Mouse (Mus musculus) heart, postnatal 4 days (tissue): ENCODE measurements at regions not wholly inside any gene's neighbourhood (a gene's known extent, or its start where the extent isn't known, plus 50 kb on each side); places are given as distances from the start of the nearest gene placed in this dataset.
A peak's percentile ranks its signal among the peaks of the same experiment; 100 is the strongest.
"Not testable (repeated sequence)": the region's sequence is repeated elsewhere in the genome, so short reads cannot be mapped to it uniquely, and the experiment has no call there.

Experiments used
- DNase-seq: peaks from one replicate; pipeline ENCODE4 v3.0.0; 2021

DNA sequence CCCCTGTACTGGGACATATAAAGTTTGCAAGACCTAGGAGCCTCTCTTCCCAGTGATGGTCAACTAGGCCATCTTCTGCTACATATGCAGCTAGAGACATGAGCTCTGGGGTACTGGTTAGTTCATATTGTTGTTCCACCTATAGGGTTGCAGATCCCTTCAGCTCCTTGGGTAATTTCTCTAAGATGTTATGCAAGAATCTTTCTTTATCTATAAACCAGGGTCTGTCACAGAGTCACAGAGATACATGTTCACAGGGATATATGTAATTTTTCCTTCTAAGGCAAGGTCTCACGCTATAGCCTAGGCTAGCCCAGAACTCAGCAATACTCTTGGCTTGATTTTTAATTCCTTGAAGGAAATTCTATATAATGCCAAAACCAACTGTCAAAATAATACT, 56.9 kb downstream of the Zfp36l1 start:
- DNase-seq = not testable (repeated sequence)

- no peak for DNase-seq
Observed at GRCm38 (mm10) chr12:80055394-80055793, 57.4 kb downstream of the Zfp36l1 start.

DNA sequence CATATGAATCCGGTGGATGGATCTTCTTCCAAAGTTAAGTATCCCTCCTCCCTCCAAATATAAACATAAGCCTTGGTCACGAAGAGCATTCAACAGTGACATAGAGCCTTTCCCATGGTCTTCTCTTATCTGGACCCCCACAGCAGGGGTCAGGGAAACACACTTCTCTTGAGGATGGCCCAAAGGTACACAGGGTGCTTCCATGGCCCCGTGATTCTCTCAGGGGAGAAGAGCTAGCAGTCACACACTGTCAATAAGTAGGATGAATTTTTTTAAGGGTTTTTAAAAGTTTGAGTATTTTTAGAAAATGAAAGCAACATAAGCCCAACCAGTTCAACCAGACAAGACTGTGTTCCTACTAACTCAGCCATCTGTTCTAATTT, 58.2 kb downstream of the Zfp36l1 start:
- no peak for DNase-seq

DNA sequence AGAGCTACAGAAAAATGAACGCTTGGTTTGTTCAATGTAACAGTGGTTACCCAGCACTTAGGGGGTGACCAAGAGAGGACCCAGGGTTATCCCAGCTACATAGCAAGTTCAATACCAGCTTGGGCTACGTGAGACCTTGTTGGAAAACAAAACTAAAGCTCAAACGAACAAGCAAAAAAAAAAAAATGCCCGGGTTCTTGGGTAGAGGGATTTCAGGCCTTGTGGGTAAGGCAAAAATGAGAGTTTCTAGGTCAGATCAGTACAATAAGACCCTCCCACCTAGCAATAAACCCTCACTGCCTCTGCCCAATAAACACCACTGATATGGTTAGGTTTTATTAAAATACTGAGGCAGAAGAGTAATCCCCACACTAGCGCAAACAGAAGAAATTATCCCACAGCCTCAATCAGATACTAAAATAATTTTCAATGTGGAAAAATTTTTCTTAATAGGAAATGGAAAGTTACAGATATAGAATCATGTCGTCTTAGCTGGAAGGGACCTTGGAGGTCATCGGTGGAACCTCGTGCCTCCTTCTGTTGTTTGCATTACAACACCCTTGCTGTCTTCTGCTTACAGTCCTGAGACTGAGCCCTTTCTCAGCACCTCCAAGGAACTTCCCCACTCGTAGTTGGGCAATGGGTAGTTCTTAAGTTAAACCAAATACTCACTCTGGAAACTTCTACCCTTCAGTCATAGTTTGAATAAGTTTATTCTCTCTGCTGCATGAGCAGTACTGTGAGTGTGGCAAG, 58.7 kb downstream of the Zfp36l1 start:
- no peak for DNase-seq

DNA sequence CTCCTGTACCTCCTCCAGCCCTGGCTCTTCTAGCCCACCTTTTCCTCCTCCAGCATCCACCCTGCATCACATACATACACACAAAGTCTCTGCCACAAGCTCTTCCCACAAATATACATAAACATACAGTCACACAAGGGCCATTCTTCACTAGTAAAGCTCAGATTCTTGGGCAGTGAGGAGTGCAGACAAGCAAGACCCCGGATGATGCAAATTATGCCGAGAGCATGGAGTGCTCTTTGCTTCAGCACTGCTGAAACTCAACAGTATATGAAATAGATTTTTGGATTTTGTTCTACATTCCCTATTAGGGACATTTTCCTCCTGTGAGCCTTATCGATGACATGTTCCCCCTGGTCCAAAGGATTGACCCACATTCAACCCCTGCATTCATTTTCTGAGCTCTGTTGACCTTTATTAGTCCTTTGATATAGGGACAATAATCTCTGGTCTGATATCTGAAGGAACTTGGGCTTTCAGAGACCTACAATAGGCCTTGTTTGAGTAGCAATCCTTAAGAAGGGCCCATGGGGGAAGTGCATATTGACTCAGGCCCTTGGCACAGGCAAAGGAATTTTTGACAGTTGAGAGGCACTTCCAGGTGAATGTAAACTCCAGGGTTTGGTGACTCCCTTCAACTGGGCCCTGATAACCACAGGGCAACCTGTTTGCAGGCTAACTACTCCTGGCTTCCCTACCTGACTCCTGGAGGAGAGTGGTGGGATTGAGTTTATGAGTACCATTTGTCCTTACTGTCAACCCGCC, 64.4 kb downstream of the Zfp36l1 start:
- no peak for DNase-seq

DNA sequence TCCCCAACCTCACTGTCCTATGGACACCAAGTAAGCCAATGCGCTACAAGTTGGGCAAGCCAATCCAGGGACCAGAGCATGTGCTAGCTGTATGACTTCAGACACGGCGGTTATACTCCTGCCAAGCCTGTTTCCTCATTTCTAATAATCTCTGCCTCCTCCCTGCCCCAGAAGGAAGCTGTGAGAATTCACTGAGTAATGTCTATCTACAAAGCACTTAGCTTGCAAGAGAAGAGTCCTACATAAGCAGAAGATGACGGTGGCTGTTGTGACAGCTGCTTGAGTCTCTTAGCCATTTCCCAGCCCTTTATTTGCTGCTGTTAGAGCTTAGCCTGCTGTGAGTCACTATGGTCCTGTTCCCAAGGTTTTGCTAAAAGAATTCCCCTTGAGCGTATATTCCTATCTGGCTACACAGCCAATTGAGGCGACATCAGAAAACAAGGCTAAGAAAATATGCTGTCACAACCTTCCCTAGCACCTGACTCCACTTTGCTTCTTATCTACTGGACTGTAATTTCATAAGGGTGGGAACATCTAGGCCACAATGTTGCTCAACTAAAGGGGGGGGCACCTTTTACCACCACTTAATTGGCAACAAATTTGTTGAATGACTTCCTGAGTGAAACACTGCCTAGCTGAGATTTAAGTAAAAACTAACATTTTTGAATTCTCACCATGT, 66.0 kb downstream of the Zfp36l1 start:
- peak; percentile 47 for DNase-seq

- no peak for DNase-seq
Observed at GRCm38 (mm10) chr12:80041510-80042324, 71.1 kb downstream of the Zfp36l1 start.

DNA sequence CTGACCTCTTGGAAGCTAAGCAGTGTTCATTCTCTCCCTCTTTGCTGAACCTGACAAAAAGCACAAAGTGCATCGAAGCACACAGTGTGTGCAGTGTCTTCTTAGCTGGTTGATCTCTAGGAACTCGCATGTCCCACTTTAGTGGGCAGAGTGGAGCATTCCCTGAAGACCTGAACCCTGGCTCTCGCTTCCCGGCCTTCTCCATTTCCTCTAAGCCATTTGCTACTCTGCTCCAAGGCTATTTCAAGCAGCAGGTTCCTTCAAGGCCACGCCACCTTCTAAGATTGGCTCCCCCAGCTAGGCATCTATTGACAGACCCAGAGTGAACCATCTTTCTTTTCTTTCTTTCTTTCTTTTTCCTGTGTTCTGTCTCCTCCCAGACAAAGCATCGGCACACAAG, 71.8 kb downstream of the Zfp36l1 start:
- no peak for DNase-seq

DNA sequence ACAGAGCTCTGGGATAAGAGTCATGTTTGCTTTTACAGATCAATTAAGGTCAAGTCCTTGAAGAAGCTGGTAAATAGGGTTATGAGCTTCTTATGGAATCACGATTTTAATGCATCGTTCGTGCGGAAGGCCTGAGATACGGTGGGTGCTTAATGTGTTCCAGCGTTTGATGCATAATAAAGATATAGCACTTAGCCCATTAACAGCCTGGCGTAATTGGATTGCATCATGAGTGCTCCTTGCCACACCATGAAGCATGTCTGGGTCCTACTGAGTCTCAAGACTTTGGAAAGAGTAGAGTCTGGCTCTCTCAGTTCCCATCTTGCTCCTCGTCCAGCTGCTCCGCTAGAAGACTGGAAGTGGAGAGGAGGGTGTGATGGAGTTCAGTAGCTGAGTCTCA, 72.6 kb downstream of the Zfp36l1 start:
- DNase-seq = no peak

DNA sequence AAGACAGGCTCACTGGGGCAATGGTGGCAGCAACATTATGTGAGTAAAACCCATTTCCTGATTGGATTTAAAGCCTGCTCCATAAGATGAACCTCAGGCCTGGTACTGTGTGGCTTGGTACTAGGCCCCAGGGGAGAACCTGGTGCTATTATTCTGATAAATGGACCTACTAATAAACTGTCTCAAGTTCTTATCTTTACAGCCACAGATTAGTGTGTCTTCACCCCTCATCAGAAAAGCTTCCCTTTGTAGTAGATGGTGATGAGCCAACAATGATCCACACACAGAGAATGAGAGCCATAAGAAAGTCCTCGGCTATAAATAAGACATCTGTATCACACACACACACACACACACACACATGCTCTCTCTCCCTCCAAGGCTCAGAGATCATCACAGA, 73.7 kb downstream of the Zfp36l1 start:
- DNase-seq = no peak

- DNase-seq = no peak
Observed at GRCm38 (mm10) chr12:80035500-80036271, 77.1 kb downstream of the Zfp36l1 start.

GRCm38 (mm10) chr12:80034963-80035411, 77.8 kb downstream of the Zfp36l1 start:
- DNase-seq = no peak

DNA sequence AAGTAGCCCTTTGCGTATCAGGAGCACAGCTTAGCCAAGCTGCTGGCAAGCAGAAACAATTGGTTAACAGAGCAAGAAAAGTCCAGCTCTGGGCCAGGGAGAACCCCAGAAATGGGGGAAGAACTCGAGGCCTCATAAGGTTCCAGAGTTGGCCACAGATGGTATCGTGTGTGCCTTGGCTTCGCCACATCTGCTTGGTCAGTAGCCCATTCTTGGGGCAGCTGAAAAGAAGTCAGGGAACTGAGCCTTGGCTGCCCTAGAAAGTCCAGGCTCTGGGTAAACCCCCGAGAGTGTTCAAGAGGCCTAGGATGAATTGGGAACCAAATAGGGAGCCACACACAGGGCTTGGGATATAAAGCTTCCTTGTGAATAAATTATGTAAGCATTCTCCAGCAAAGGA, 78.7 kb downstream of the Zfp36l1 start:
- DNase-seq = no peak

DNA sequence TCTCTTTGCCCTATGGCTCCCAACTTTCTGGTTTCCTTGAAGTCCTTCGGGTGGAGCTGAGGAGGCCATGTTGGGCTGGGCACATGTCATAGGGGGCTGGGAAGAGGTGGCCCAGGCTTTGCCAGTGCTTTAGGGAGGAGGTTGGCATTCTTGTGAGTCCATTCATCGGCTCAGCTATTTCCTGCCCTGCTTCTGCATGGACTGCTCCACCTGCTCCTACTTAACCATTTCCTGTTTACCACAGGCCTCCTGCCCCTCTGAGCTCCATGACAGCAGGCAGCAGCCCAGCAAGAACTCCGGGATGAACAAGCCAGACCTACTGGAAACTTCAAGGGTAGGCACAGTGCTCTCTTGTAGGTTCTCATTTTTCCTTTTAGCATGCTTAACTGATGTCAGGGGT, 80.3 kb downstream of the Zfp36l1 start:
- DNase-seq = no peak

DNA sequence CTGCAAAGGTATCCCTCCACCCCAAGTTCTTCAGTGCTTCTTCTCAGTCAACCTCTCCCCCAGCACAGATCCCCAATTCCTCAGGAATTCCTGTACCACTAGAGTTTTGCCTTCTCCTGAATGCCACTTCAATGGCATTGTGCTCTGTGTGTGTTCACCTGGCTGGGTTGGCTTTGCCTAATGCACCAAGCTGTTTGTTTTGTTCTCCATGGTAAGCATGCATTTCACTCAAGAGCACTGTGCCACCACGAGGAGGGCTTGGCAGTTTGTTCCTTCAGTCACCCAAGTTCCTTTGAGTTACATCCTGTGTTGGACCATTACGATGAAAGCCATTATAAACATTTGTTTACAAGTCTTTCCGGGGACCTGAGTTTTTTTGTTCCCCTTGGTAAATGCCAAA, 84.5 kb downstream of the Zfp36l1 start:
- DNase-seq = no peak

DNA sequence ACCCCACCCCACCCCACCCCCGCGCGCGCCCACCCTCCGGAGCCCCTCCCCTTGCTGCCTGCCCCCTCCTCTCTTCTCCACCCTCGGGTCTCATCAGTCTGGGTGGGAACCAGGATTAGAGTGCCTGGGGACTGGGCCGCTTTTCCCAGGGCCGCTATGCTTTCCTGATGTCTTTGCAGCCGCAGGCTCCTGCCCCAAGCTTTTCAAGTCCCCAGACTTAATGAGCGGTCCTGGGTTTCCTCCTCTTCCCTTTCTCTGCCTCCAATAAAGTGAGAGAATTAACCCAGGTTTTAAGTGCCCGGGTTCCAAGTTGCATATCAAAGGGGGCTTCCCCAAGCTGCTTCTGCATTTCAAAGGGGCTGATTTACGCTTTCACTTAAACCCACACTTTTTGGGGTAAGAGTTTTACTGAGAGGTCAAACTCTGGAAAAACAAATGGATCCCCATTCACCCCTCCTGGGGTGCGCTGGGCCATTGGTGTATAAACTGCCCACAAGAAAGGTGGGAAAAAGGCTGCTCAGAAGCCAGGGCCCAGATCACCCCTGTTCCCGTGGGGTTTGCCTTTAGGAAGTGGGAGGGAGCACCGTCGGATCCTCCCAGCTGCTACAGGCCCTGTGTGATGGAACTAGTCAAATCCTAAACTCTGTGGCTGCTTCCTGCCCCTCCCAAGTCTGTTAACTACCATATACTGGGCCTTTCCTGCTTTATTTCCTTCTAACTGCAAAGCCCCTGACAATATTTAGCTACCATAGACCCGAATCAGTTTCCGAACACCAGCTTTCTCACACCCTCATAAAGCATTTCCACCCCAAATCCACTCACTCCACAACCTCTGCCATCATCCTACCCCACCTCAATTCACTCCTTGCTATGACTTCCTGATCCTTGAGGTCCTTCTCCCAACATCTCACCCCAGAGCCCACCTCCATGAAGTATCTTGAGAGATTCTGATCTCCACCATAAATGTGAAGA, 89.4 kb downstream of the Zfp36l1 start:
- no peak for DNase-seq

DNA sequence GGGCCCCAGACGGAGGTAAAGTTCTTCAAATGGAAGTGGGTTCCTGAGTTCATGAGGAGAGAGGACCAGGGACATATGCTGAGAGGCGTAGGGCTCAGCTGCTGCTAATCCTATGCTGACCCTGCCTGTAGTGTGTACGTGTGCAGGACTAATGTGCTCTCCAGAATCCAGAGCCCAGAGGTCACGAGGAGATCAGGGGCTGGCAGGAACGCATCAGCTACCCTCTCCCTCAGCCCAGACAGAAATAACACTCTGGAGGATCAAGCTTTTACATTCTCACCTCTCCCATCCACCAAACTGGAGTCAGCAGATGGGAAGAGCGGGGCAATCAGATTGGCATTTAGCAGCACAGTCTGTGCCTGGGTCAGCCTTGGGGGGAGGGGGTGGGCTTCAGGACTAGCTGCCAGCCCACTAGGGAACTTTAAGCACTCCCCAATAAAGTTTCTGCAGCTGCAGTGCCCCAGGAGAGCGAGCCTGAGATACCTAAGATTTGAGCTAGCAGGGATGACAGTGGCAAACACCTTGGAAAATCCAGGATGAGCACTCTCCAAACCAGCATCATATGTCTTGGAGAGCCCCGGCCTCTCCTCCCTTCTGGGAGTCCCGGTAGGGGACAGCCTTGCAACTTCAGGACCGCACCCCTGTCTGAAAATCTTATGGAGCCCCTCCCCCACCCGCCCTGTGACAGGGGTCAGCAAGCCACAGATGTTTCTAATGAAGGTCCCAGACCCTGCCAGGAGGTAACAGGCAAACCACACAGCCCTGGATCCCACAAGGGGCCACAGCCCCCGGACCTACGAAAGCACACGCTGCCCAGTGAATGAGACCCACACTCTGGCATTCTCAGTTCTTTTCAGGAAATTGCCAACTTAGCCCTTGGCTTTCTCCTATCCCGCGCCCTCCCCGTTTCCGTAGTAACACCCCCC, 90.4 kb downstream of the Zfp36l1 start:
- DNase-seq = no peak

DNA sequence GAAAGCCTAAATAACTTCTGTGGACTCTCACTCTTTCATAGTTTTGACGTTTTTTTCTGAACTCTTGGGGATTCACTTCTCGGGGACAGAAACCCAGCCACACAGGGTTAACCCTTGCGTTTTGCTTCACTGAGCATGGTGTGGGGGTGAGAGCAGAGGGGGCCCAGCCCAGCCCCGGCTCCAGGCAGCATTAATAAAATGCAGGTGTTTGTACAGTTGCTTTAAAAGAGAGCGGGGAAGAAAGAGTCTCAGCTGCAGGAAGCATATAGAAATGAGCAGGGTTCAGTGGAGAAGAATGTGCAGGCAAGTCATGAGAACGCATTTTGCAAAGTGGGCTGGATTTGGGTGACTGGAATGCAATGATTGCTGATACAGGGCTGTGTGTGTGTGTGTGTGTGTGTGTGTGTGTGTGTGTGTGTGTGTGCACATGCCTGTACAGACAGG, 91.8 kb downstream of the Zfp36l1 start:
- DNase-seq = no peak

DNA sequence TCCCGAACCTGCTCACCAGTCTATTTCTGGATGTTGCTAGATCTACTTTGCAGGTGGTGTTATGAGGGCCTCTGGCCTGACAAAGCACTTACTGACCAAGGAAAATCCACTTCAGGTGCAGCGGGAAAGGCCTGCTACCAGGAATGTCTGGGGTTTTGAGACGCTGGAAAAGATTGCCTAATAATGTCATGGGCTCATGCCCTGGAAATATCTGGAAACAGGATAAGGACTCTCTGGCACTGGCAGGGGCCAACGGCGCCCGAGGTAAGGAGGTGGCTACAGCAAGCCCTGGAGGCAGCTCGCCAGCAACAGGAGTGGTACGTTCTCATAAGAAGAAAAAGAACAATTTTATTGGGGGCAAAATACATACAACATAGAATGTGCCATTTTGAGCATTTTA, 94.7 kb downstream of the Zfp36l1 start:
- no peak for DNase-seq
